9 mouse cellular contexts compared by ENCODE assay signal in the genomic region with DNA sequence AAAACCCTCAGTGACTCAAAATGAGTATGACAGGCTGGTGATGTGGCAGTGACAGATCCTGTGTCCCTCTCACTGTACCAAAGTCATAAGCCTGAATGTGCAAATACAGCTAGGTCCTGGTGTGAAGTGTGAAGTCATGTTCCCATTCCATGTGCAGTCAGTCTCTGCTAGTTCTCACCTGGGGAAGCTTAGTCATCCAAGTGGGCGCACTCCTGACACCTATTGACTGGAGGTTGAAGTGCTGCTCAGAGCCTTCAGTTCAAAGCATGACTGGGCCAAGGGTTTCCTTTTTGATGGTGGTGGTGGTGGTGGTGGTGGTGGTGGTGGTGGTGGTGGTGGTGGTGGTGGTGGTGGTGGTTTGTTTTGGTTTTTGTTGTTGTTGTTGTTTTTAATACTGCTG. TPM values are rescaled to one million over a fixed set of nuclear protein-coding genes. Genes with fewer than 3 reads are reported as not detected.
DNase-seq lines count a peak whose midpoint lies in the region; ATAC-seq and TF ChIP-seq lines count a peak whose summit lies in the region.
"Had no signal": no experiment of that assay in that cellular context is flagged by ENCODE, and none has a peak within 500 bp of the region (broad histone marks: within the 10 kb centered on the region; RNA-seq: fewer than 3 reads in every experiment).

No protein-coding gene starts in this region.

- H3K4me1 ChIP-seq in intestine, embryonic 15.5 days (replicated peaks) = no peaks in the 10 kb centered on the region
- H3K4me1 ChIP-seq in intestine, embryonic 16.5 days (ENCODE audit: control insufficient read depth, insufficient read depth, low read length) = 0 out of 2 replicates have a peak, but pooled peaks cover 2% of the 10 kb centered on the region
- no peaks in the 10 kb centered on the region for H3K4me1 ChIP-seq in ES-Bruce4 (ENCODE audit: control insufficient read depth, insufficient read depth, low read length)
- no peaks in the 10 kb centered on the region for H3K4me1 ChIP-seq in cortical plate, adult 2 months (ENCODE audit: control insufficient read depth, insufficient read depth, low read length)
- peaks cover 2% of the 10 kb centered on the region for H3K4me1 ChIP-seq in liver, embryonic 13.5 days (replicated peaks)
- H3K4me1 ChIP-seq in hindbrain, embryonic 12.5 days = no peaks in the 10 kb centered on the region
- H3K4me1 ChIP-seq: embryonic facial prominence, embryonic 12.5 days had no signal

- H3K36me3 ChIP-seq in intestine, embryonic 15.5 days = peaks cover 53% of the 10 kb centered on the region
- peaks cover 25% of the 10 kb centered on the region for H3K36me3 ChIP-seq in intestine, embryonic 16.5 days (ENCODE audit: control insufficient read depth, insufficient read depth, low read length)
- H3K36me3 ChIP-seq in ES-Bruce4 (ENCODE audit: control insufficient read depth, insufficient read depth, low read length, poor library complexity, severe bottlenecking) = peaks cover 17% of the 10 kb centered on the region
- H3K36me3 ChIP-seq in liver, embryonic 13.5 days = peaks cover 81% of the 10 kb centered on the region
- H3K36me3 ChIP-seq in hindbrain, embryonic 12.5 days = peaks cover 76% of the 10 kb centered on the region

- WGBS in intestine, embryonic 15.5 days = 83% methylated on average over 1 of the region's 1 CpGs
- WGBS in intestine, embryonic 16.5 days = 89% methylated on average over 1 of the region's 1 CpGs
- WGBS in liver, embryonic 13.5 days (ENCODE audit: insufficient replicate concordance) = 75% methylated on average over 1 of the region's 1 CpGs
- 100% methylated on average over 1 of the region's 1 CpGs for WGBS in hindbrain, embryonic 12.5 days

- 0 out of 2 replicates have a peak, but pooled peaks have one; percentile 31 for ATAC-seq in intestine, embryonic 15.5 days
- no peak for ATAC-seq in intestine, embryonic 16.5 days
- ATAC-seq in liver, embryonic 13.5 days (ENCODE audit: low read depth) = 0 out of 2 replicates have a peak, but pooled peaks have one; percentile 39
- ATAC-seq in hindbrain, embryonic 12.5 days (ENCODE audit: low FRiP score) = no peak

- H3K4me3 ChIP-seq in intestine, embryonic 15.5 days (replicated peaks) = no peak overlapping the region
- no peak overlapping the region for H3K4me3 ChIP-seq in intestine, embryonic 16.5 days (ENCODE audit: low read length)
- H3K4me3 ChIP-seq in ES-Bruce4 (ENCODE audit: low read depth, low read length) = no peak overlapping the region
- no peak overlapping the region for H3K4me3 ChIP-seq in cortical plate, adult 2 months (ENCODE audit: insufficient read depth, low read length)
- H3K4me3 ChIP-seq in liver, embryonic 13.5 days (replicated peaks) = no peak overlapping the region
- no peak overlapping the region for H3K4me3 ChIP-seq in hindbrain, embryonic 12.5 days
- H3K4me3 ChIP-seq: embryonic facial prominence, embryonic 12.5 days had no signal

- TF ChIP-seq POLR2A in ES-Bruce4 (IDR thresholded peaks at IDR 0.05; ENCODE audit: insufficient read depth, low read length) = no peak
- no peak for TF ChIP-seq POLR2A in cortical plate, adult 2 months (IDR thresholded peaks at IDR 0.05; ENCODE audit: extremely low read depth, insufficient read depth, low read length)

- no peak overlapping the region for H3K27ac ChIP-seq in intestine, embryonic 15.5 days
- no peak overlapping the region for H3K27ac ChIP-seq in intestine, embryonic 16.5 days (ENCODE audit: low read length)
- H3K27ac ChIP-seq in ES-Bruce4 (ENCODE audit: insufficient read depth, low read length) = no peak overlapping the region
- H3K27ac ChIP-seq in cortical plate, adult 2 months (ENCODE audit: insufficient read depth, low read length) = no peak overlapping the region
- H3K27ac ChIP-seq in liver, embryonic 13.5 days = no peak overlapping the region
- no peak overlapping the region for H3K27ac ChIP-seq in hindbrain, embryonic 12.5 days
- H3K27ac ChIP-seq: embryonic facial prominence, embryonic 12.5 days had no signal

- H3K9me3 ChIP-seq in intestine, embryonic 15.5 days = no peaks in the 10 kb centered on the region
- no peaks in the 10 kb centered on the region for H3K9me3 ChIP-seq in intestine, embryonic 16.5 days (ENCODE audit: control insufficient read depth, low read length)
- no peaks in the 10 kb centered on the region for H3K9me3 ChIP-seq in ES-Bruce4 (replicated peaks; ENCODE audit: control insufficient read depth, insufficient read depth, low read length, poor library complexity, severe bottlenecking)
- H3K9me3 ChIP-seq in liver, embryonic 13.5 days (replicated peaks) = no peaks in the 10 kb centered on the region
- no peaks in the 10 kb centered on the region for H3K9me3 ChIP-seq in hindbrain, embryonic 12.5 days (replicated peaks)
- H3K9me3 ChIP-seq: embryonic facial prominence, embryonic 12.5 days had no signal

- no peak overlapping the region for H3K4me2 ChIP-seq in intestine, embryonic 15.5 days (replicated peaks)
- no peak overlapping the region for H3K4me2 ChIP-seq in intestine, embryonic 16.5 days (ENCODE audit: low read depth, low read length)
- H3K4me2 ChIP-seq in liver, embryonic 13.5 days = no peak overlapping the region
- no peak overlapping the region for H3K4me2 ChIP-seq in hindbrain, embryonic 12.5 days (replicated peaks)
- H3K4me2 ChIP-seq: embryonic facial prominence, embryonic 12.5 days had no signal

- peak; percentile 57 for TF ChIP-seq CTCF in ES-Bruce4 (IDR thresholded peaks at IDR 0.05; ENCODE audit: low read depth, low read length)
- TF ChIP-seq CTCF in cortical plate, adult 2 months (IDR thresholded peaks at IDR 0.05; ENCODE audit: extremely low read depth, insufficient read depth, low read length) = peak; percentile 33

- DNase-seq in liver, embryonic 13.5 days = no peak
- peak; percentile 48 for DNase-seq in thymus, postnatal 4 days
- no peak for DNase-seq in urinary bladder, postnatal 14 days (ENCODE audit: low spot score)

- no peak for TF ChIP-seq EP300 in ES-Bruce4 (IDR thresholded peaks at IDR 0.05; ENCODE audit: insufficient read depth, low read depth, low read length)

- H3K27me3 ChIP-seq in intestine, embryonic 15.5 days (replicated peaks) = no peaks in the 10 kb centered on the region
- H3K27me3 ChIP-seq in intestine, embryonic 16.5 days (replicated peaks; ENCODE audit: control insufficient read depth, insufficient read depth, low read length) = no peaks in the 10 kb centered on the region
- H3K27me3 ChIP-seq in ES-Bruce4 (ENCODE audit: control insufficient read depth, insufficient read depth, low read length, poor library complexity, severe bottlenecking) = no peaks in the 10 kb centered on the region
- no peaks in the 10 kb centered on the region for H3K27me3 ChIP-seq in liver, embryonic 13.5 days
- H3K27me3 ChIP-seq in hindbrain, embryonic 12.5 days = no peaks in the 10 kb centered on the region
- H3K27me3 ChIP-seq: embryonic facial prominence, embryonic 12.5 days had no signal

- H3K9ac ChIP-seq in intestine, embryonic 15.5 days = no peak overlapping the region
- H3K9ac ChIP-seq in intestine, embryonic 16.5 days (ENCODE audit: low read depth, low read length) = no peak overlapping the region
- no peak overlapping the region for H3K9ac ChIP-seq in ES-Bruce4 (ENCODE audit: low read depth, poor library complexity, severe bottlenecking)
- no peak overlapping the region for H3K9ac ChIP-seq in liver, embryonic 13.5 days
- H3K9ac ChIP-seq in hindbrain, embryonic 12.5 days = no peak overlapping the region
- H3K9ac ChIP-seq: embryonic facial prominence, embryonic 12.5 days had no signal

RNA-seq across cellular contexts. Expression of gene Use1, which starts 41.8 kb away (rescaled TPM):
- 93.5 and 93.8 TPM in 2 replicates for polyA plus RNA-seq in intestine, embryonic 15.5 days (2015; fragmentation: Nextera tagmentation; extraction: Ambion mirVana)
- polyA plus RNA-seq in intestine, embryonic 16.5 days (2015; fragmentation: Nextera tagmentation; extraction: Ambion mirVana) = 89.5 and 95.8 TPM in 2 replicates
- 63.2 and 68.7 TPM in 2 replicates for polyA plus RNA-seq in ES-Bruce4 (2011; ENCODE audit: insufficient read depth, insufficient read length, low read depth, missing spikeins)
- 181 and 187 TPM in 2 replicates for polyA plus RNA-seq in cortical plate, adult 2 months (2012; rRNA removed)
- polyA plus RNA-seq in liver, embryonic 13.5 days (2015; fragmentation: Nextera tagmentation; extraction: Ambion mirVana) = 52.1 and 55.8 TPM in 2 replicates
- 80.8 and 82.4 TPM in 2 replicates for polyA plus RNA-seq in hindbrain, embryonic 12.5 days (2016; fragmentation: Nextera tagmentation; extraction: Ambion mirVana)

RNA-seq across cellular contexts. Expression of gene Ocel1, which starts 46.2 kb away (rescaled TPM):
- polyA plus RNA-seq in intestine, embryonic 15.5 days (2015; fragmentation: Nextera tagmentation; extraction: Ambion mirVana) = 6.7 and 7.9 TPM in 2 replicates
- 6.3 and 8.5 TPM in 2 replicates for polyA plus RNA-seq in intestine, embryonic 16.5 days (2015; fragmentation: Nextera tagmentation; extraction: Ambion mirVana)
- polyA plus RNA-seq in ES-Bruce4 (2011; ENCODE audit: insufficient read depth, insufficient read length, low read depth, missing spikeins) = 1.9 and 3.2 TPM in 2 replicates
- polyA plus RNA-seq in cortical plate, adult 2 months (2012; rRNA removed) = 13.5 and 13.6 TPM in 2 replicates
- polyA plus RNA-seq in liver, embryonic 13.5 days (2015; fragmentation: Nextera tagmentation; extraction: Ambion mirVana) = 4.3 and 4.4 TPM in 2 replicates
- 5.8 and 6.7 TPM in 2 replicates for polyA plus RNA-seq in hindbrain, embryonic 12.5 days (2016; fragmentation: Nextera tagmentation; extraction: Ambion mirVana)

RNA-seq across cellular contexts. Expression of gene Haus8, which starts 52.1 kb away (rescaled TPM):
- polyA plus RNA-seq in intestine, embryonic 15.5 days (2015; fragmentation: Nextera tagmentation; extraction: Ambion mirVana) = 44.5 and 51.6 TPM in 2 replicates
- 43.6 and 48.4 TPM in 2 replicates for polyA plus RNA-seq in intestine, embryonic 16.5 days (2015; fragmentation: Nextera tagmentation; extraction: Ambion mirVana)
- polyA plus RNA-seq in ES-Bruce4 (2011; ENCODE audit: insufficient read depth, insufficient read length, low read depth, missing spikeins) = 30.7 and 34.3 TPM in 2 replicates
- polyA plus RNA-seq in cortical plate, adult 2 months (2012; rRNA removed) = 10.2 and 10.3 TPM in 2 replicates
- polyA plus RNA-seq in liver, embryonic 13.5 days (2015; fragmentation: Nextera tagmentation; extraction: Ambion mirVana) = 57.4 and 61.4 TPM in 2 replicates
- 51.2 and 52.6 TPM in 2 replicates for polyA plus RNA-seq in hindbrain, embryonic 12.5 days (2016; fragmentation: Nextera tagmentation; extraction: Ambion mirVana)

RNA-seq across cellular contexts. Expression of gene Myo9b, which starts 52.3 kb away (rescaled TPM):
- polyA plus RNA-seq in intestine, embryonic 15.5 days (2015; fragmentation: Nextera tagmentation; extraction: Ambion mirVana) = 15.4 and 19.5 TPM in 2 replicates
- polyA plus RNA-seq in intestine, embryonic 16.5 days (2015; fragmentation: Nextera tagmentation; extraction: Ambion mirVana) = 11.6 and 12.4 TPM in 2 replicates
- polyA plus RNA-seq in ES-Bruce4 (2011; ENCODE audit: insufficient read depth, insufficient read length, low read depth, missing spikeins) = 37.3 and 39.0 TPM in 2 replicates
- polyA plus RNA-seq in cortical plate, adult 2 months (2012; rRNA removed) = 28.5 and 29.8 TPM in 2 replicates
- polyA plus RNA-seq in liver, embryonic 13.5 days (2015; fragmentation: Nextera tagmentation; extraction: Ambion mirVana) = 6.8 and 7.3 TPM in 2 replicates
- polyA plus RNA-seq in hindbrain, embryonic 12.5 days (2016; fragmentation: Nextera tagmentation; extraction: Ambion mirVana) = 28.4 and 30.4 TPM in 2 replicates

RNA-seq across cellular contexts. Expression of gene Nr2f6, which starts 56.9 kb away (rescaled TPM):
- polyA plus RNA-seq in intestine, embryonic 15.5 days (2015; fragmentation: Nextera tagmentation; extraction: Ambion mirVana) = 81.1 and 85.7 TPM in 2 replicates
- 35.8 and 51.1 TPM in 2 replicates for polyA plus RNA-seq in intestine, embryonic 16.5 days (2015; fragmentation: Nextera tagmentation; extraction: Ambion mirVana)
- polyA plus RNA-seq in ES-Bruce4 (2011; ENCODE audit: insufficient read depth, insufficient read length, low read depth, missing spikeins) = 23.0 and 23.9 TPM in 2 replicates
- 38.9 and 40.8 TPM in 2 replicates for polyA plus RNA-seq in cortical plate, adult 2 months (2012; rRNA removed)
- polyA plus RNA-seq in liver, embryonic 13.5 days (2015; fragmentation: Nextera tagmentation; extraction: Ambion mirVana) = 18.8 and 19.2 TPM in 2 replicates
- 61.2 and 65.2 TPM in 2 replicates for polyA plus RNA-seq in hindbrain, embryonic 12.5 days (2016; fragmentation: Nextera tagmentation; extraction: Ambion mirVana)

Comparison
In these comparisons a context has a peak if more than half of its experiments do, and no peak if none do; other contexts are left out.
1. ATAC-seq: peak in intestine, embryonic 15.5 days (single experiment) and liver, embryonic 13.5 days (single experiment); none in intestine, embryonic 16.5 days (single experiment) and hindbrain, embryonic 12.5 days (single experiment).